Mouse (Mus musculus) 3134 (cell line): ENCODE results near the gene 1700067P10Rik.

Source experiments
- DNase-seq: peaks from one replicate; pipeline ENCODE4 v3.0.0-alpha.2; 2011; ENCODE audit warnings: low spot score; ENCODE audit not compliant: insufficient read length; ENCODE audit errors: extremely low read depth

Gene 1700067P10Rik

GRCm38 (mm10) chr17:48089019-48089418 is at the start of gene 1700067P10Rik:
Gene 1700067P10Rik (plus strand): TSS chr17:48089319.
- no peak for DNase-seq

GRCm38 (mm10) chr17:48041351-48042287 is 47.5 kb upstream of the 1700067P10Rik start:
- no peak for DNase-seq

- no peak for DNase-seq
Measured at GRCm38 (mm10) chr17:48043154-48043880, 45.8 kb upstream of the 1700067P10Rik start.

- DNase-seq = no peak
Measured at GRCm38 (mm10) chr17:48045631-48046030, 43.5 kb upstream of the 1700067P10Rik start.

DNA sequence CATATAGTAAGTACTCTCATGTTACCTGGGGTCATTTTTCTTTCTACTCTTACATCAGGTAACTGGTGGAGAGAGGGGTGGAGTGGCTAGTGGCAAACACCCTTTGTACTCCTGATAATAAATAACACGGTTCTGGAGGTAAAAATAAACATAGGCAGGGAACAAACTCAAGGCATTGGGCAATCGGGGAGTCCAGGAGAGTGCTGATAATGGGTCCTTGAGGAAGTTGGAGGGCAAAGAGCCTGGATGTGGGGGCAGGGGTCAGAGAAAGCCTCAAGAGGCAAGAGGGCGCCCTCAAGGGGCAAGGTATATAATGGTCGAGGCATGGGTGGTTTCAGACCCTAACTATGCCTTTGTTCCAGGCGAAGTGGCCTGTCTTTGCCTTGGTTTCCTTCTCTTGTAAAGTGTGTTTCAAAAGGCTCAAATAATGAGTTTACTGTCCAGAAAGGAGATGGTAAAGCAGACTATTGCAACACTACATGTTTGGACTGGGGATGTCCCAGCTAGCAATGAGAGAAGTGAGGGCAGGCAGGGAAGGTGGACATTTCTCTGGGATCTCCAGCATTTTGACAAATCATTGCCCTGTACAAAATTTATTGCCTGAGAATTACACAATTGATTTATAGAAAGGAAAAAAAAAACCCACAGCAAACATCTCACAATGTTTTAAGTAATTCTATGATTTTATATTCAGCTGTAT is 37.3 kb upstream of the 1700067P10Rik start:
- DNase-seq = no peak

- DNase-seq = no peak
Measured at GRCm38 (mm10) chr17:48052338-48053067, 36.6 kb upstream of the 1700067P10Rik start.

DNA sequence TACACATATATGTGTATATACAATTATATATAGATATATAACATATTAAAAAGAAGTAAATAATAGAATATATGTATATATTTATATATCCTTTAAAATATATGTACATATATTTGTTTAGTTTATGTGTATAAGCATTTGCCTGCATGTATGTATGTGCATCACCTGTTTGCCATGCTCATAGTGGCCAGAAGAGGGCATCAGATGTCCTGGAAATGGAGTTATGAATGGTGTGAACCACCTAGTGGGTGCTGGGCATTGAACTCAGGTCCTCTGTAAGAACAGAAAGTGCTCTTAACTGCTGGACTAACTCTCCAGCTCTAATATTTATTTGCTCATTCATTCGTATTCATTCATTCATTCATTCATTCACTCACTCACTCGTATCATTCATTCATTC is 35.5 kb upstream of the 1700067P10Rik start:
- DNase-seq = no peak

DNA sequence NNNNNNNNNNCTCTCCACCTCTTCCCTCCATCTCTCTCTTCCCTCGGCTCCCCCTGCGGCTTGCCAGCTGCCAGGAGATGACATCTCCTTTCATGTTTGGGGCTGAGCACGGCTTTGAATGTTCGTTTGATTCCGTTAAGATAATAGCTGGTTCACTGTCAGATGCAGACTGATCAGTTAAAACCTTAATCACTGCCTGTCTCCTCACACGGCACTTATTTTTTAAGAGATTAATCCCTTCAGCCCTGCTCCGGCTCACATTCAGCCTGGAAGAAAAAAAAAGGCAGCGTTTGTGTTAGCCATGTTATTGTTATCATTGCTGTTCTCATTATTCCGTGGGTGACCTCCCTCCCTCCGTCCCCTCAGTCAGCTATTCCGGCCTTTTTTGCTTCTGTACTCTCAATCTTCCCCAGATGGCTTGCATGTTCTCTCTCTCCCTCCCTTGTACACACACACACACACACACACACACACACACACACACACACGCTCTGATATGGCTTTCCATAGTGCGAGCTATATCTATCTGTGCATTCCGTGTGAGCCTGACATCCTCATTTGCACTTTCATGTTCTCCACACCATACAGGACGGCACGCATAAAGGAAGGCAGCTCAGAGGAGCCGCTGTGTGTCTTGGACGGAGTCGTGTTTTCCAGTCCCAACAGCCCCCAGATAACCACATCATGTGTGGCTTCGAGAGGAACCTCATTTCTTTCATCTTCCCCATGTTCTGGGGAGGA is 33.9 kb upstream of the 1700067P10Rik start:
- no peak for DNase-seq

GRCm38 (mm10) chr17:48057382-48057781 is 31.7 kb upstream of the 1700067P10Rik start:
- no peak for DNase-seq

DNA sequence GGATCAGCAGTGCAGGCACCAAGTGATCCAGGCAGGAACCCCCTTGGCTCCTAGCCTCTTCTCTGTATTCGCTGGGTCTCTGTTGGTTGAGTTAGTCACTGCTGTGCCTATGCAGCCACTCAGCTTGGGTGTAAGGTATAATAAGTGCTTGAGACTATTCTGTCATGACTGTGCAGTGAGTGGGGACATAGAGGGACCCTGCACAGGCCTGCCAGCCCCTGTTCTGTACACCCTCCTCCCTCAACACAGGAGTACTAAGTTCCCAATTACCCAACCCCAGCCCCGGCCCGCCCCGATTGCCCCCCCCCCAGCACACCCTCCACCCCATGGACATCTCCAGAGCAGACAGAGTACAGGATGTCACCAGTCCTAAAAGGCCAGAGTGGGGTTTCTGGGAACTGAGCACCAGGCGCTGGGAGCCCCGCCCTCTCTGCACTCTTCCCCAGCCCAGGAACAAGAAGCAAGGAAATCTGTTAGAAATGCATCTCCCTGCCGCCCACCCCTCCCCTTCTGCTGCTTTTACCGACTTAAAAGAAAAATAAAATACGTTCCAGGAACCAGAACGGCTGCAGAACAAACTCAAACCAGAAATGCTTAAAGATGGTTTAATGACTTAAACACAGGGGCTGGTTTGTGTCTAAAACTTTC is 24.8 kb upstream of the 1700067P10Rik start:
- no peak for DNase-seq

- DNase-seq = no peak
Measured at GRCm38 (mm10) chr17:48065081-48065501, 24.0 kb upstream of the 1700067P10Rik start.

DNA sequence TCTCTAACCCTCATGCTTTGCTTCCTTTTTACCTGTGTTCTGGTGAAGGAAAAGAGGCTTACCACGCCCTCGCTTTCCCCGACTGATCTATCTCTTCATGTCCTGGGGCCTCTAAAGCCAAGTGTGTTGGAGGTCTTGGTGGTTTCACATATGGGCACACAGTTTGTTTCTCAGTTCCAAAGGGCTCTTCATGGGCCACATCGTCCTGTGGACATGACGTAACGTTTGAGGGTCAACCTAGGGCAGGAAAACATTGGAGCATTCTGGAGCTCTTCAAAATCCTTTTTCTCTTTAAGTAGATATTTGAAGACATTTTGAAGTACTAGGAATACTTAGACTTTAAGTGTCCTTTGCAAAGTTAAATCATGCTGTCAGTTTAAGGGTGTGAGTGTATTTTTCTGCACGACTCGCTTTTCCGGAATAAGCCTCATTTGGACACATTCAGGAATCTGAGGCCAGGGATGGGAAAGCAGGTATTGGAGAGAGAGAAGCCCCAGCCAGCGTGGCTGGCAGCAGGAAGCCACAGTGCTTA is 22.0 kb upstream of the 1700067P10Rik start:
- no peak for DNase-seq

DNA sequence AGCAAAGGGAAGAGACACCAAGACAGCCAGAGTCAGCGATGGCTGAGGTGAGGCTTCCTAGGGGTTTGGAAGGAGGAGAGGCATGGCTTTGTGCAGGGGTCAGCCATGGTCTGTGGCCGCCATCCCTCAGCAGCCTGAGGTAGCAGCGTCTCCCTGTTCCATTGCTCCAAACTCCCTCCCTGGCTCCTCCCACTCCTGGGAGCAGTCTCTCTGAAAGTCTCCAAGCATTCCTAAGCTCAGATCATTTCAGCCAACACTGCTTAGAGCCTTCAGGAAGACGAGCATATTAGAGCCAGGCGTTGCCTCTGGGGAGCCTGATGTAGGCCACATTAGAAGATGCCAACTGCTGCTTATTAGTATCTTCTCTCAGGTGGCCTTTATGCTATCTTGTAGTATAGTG is 21.4 kb upstream of the 1700067P10Rik start:
- no peak for DNase-seq

DNA sequence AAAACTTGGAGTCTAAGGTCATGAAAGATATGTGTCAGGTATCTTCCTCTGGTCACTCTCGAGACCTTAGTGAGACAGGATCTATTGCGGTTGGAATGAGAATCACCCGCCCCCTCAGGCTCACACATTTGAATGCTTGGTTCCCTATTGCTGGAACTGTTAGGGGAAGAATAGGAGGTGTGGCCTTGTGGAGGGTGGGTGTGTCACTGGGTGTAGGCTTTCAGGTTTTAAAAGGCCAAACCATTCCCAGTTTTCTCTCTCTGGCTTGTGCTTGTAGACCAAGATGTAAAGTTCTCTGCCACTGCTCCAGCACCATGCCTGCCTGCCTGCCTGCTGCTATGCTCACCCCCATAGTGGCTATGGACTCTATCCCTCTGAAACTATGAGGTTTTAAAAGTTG is 8.5 kb upstream of the 1700067P10Rik start:
- DNase-seq = no peak

GRCm38 (mm10) chr17:48089446-48089845 is 327 bp downstream of the 1700067P10Rik start:
- no peak for DNase-seq

- DNase-seq = no peak
Measured at GRCm38 (mm10) chr17:48090305-48090704, 1.2 kb downstream of the 1700067P10Rik start.

DNA sequence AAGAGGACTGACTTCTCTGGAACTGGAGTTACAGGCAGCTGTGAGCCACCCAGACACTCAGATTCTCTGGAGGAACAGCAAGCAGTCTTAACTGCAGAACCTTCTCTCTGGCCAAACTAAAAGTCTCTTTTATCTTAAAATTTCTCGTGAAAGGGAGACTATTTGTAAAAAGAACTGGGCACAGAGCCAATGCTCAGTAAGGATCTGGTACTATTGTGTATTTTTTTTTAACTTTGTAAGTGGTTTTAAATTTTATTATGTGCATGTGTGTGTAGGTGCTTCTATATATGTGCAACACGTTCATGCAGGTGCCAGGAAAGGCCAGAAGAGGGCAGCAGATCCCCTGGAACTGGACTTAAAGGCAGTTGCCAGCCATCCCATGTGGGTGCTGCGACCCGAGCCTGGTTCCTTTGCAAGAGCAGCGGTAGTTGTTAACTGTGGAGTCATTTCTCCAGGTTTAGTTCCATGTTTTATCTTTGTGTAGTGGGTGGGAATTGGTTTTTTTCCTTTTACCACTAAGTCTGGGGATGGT is 4.2 kb downstream of the 1700067P10Rik start:
- no peak for DNase-seq

- no peak for DNase-seq
Measured at GRCm38 (mm10) chr17:48094820-48095680, 5.9 kb downstream of the 1700067P10Rik start.
